Mouse (Mus musculus) embryonic facial prominence, embryonic 14.5 days (tissue): ENCODE results near the gene Afg3l1. TPM values are rescaled to one million over a fixed set of nuclear protein-coding genes. Genes with fewer than 3 reads are reported as not detected.

Experiments used
- ATAC-seq: fragments of 200-750 bp; cut with Nextera tagmentation; 2 replicates; pipeline ENCODE4 v1.8.0; 2017; ENCODE audit warnings: low read depth, moderate number of reproducible peaks, moderate TSS enrichment
- DNase-seq: peaks from one replicate; pipeline ENCODE4 v3.0.0-alpha.2; 2015; ENCODE audit warnings: low spot score
- H3K27ac ChIP-seq: fragments of 300-500 bp; sonication (generic); replicated peaks from 2 replicates; pipeline ENCODE4 v1.5.1; 2014; ENCODE audit warnings: low read depth, mild to moderate bottlenecking, low read length, moderate library complexity
- H3K27me3 ChIP-seq: fragments of 300-500 bp; sonication (generic); replicated peaks from 2 replicates; pipeline ENCODE4 v1.6.1; 2014; ENCODE audit warnings: low read length; ENCODE audit not compliant: control insufficient read depth, insufficient read depth
- H3K36me3 ChIP-seq: fragments of 300-500 bp; sonication (generic); 2 replicates; pipeline ENCODE4 v1.6.1; 2014; ENCODE audit warnings: low read length, mixed read lengths; ENCODE audit not compliant: control insufficient read depth, insufficient read depth
- H3K4me1 ChIP-seq: fragments of 300-500 bp; sonication (generic); 2 replicates; pipeline ENCODE4 v1.6.1; 2014; ENCODE audit warnings: antibody characterized with exemption, low read length; ENCODE audit not compliant: control insufficient read depth, insufficient read depth
- H3K4me2 ChIP-seq: fragments of 300-500 bp; sonication (generic); 2 replicates; pipeline ENCODE4 v1.6.1; 2014; ENCODE audit warnings: low read depth, mild to moderate bottlenecking, low read length, moderate library complexity, mixed read lengths
- H3K4me3 ChIP-seq: fragments of 300-500 bp; sonication (generic); 2 replicates; pipeline ENCODE4 v1.5.1; 2014; ENCODE audit warnings: low read depth, mild to moderate bottlenecking, low read length
- H3K9ac ChIP-seq: fragments of 300-500 bp; sonication (generic); 2 replicates; pipeline ENCODE4 v1.6.1; 2014; ENCODE audit warnings: low read depth, mild to moderate bottlenecking, low read length, moderate library complexity, mixed read lengths
- H3K9me3 ChIP-seq: fragments of 300-500 bp; sonication (generic); 2 replicates; pipeline ENCODE4 v1.6.1; 2016; ENCODE audit warnings: low read length; ENCODE audit not compliant: control insufficient read depth
- WGBS: fragments of 180-500 bp; shearing (Covaris S2); extraction: QIAGEN DNeasy Blood & Tissue Kit; methylation state at CpG from one replicate; pipeline ENCODE4 v1.1.7; 2014; 5-methylcytosine and 5-hydroxymethylcytosine counted together
- polyA plus RNA-seq: library from polyadenylated mRNA; unstranded; fragments of >200 nt; fragmentation: Nextera tagmentation; extraction: Ambion mirVana; gene quantifications from 2 replicates; pipeline ENCODE4 v1.2.1, GENCODE M21; 2014

The Afg3l1 gene
- polyA plus RNA-seq, 1 experiment from 2014 or later = 33.5 TPM

DNA sequence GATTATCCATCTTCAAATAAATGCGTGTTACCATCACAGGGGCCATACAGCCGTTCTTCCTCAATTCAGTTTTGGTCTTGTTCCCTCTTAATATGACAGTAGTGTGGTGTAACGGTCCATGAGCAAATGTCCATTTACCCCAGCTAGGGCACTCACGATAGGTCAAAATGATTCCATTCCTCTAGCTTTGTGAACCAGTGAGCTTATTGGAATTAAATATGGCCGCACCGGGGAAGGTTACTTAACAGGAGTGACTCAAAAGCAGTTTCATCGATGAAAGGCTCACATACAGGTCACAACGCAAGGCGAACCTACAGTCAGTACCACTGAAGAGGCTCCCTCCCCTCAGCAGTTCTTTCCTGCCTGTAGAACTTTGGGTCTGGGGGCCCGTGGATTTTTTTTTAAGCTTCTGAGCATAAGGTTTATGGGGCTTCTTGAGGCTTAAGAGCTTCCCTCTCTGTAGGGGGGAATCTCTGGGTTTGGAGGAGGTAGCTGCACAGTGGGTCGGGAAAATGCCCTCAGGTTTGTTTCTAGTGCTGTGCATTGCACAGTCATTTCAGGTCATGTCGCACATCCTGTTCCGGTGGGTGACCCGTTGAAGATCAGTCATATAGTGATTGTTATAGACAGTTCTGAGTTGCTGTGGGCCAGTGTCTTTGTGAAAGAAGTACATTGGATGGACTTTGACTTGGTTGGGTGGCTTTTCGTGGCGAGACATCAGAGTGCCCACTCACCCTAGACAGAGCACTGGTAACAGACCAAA lies 934 bp downstream of the Afg3l1 start:
- ATAC-seq = no peak
- peak; percentile 11 for DNase-seq
- peak overlapping the region; percentile 90 for H3K4me3 ChIP-seq
- peak overlapping the region; percentile 84 for H3K9ac ChIP-seq
- peak overlapping the region; percentile 93 for H3K27ac ChIP-seq
- H3K4me2 ChIP-seq = peak overlapping the region; percentile 79
- H3K4me1 ChIP-seq = peaks cover 14% of the 10 kb centered on the region
- peaks cover 29% of the 10 kb centered on the region for H3K36me3 ChIP-seq
- no peaks in the 10 kb centered on the region for H3K27me3 ChIP-seq
- WGBS = 32% methylated on average over 16 of the region's 16 CpGs
- H3K9me3 ChIP-seq = no peaks in the 10 kb centered on the region

DNA sequence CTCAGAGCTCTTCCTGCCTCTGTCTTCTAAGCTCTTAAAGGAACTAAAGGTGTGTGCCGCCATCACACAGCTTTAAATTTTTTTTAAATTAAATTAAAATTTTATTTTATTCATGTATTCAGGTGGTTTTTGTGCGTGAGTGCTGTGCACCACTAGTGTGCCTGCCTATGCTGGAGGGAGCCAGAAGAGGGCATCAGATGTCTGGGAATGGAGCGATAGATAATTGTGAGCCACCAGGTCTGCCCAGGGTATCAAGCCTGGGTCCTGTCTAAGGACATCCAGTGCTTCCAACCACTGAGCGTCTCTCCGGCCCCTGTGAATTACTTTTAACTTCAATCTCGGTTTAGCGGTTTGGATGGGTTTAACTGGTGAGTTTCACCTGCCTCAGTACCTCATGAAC lies 4.9 kb downstream of the Afg3l1 start:
- H3K27me3 ChIP-seq = no peaks in the 10 kb centered on the region
- no peaks in the 10 kb centered on the region for H3K9me3 ChIP-seq
- H3K4me3 ChIP-seq = no peak overlapping the region
- H3K9ac ChIP-seq = no peak overlapping the region
- ATAC-seq = no peak
- DNase-seq = no peak
- 93% methylated on average over 7 of the region's 7 CpGs for WGBS
- H3K27ac ChIP-seq = no peak overlapping the region
- peaks cover 8% of the 10 kb centered on the region; the same call in 1 of the 2 replicates for H3K4me1 ChIP-seq
- H3K36me3 ChIP-seq = peaks cover 60% of the 10 kb centered on the region
- no peak overlapping the region for H3K4me2 ChIP-seq

GRCm38 (mm10) chr8:123491280-123492075 lies 13.8 kb downstream of the Afg3l1 start:
- Histone ChIP-seq H3K9ac (no peak overlapping the region), H3K27me3 (no peaks in the 10 kb centered on the region), H3K36me3 (peaks cover 98% of the 10 kb centered on the region), H3K4me3 (no peak overlapping the region), H3K4me2 (no peak overlapping the region), H3K4me1 (no peaks in the 10 kb centered on the region), H3K9me3 (no peaks in the 10 kb centered on the region), H3K27ac (no peak overlapping the region)
- ATAC-seq (no peak), DNase-seq (no peak)
- WGBS = 95% methylated on average over 15 of the region's 15 CpGs

- 94% methylated on average over 9 of the region's 9 CpGs for WGBS
- peaks cover 97% of the 10 kb centered on the region for H3K36me3 ChIP-seq
- no peak for DNase-seq
- no peak overlapping the region for H3K4me2 ChIP-seq
- no peaks in the 10 kb centered on the region for H3K9me3 ChIP-seq
- H3K27me3 ChIP-seq = no peaks in the 10 kb centered on the region
- H3K4me1 ChIP-seq = no peaks in the 10 kb centered on the region
- ATAC-seq = no peak
- H3K27ac ChIP-seq = no peak overlapping the region
- no peak overlapping the region for H3K4me3 ChIP-seq
- H3K9ac ChIP-seq = no peak overlapping the region
These were observed 15.2 kb downstream of the Afg3l1 start for GRCm38 (mm10) chr8:123492898-123493297.

GRCm38 (mm10) chr8:123497699-123498098 lies 20.0 kb downstream of the Afg3l1 start:
- Histone ChIP-seq H3K9ac (no peak overlapping the region), H3K27me3 (no peaks in the 10 kb centered on the region), H3K4me3 (no peak overlapping the region), H3K9me3 (no peaks in the 10 kb centered on the region), H3K4me1 (no peaks in the 10 kb centered on the region), H3K36me3 (peaks cover 97% of the 10 kb centered on the region), H3K4me2 (no peak overlapping the region), H3K27ac (no peak overlapping the region)
- DNase-seq (no peak), ATAC-seq (no peak)
- 85% methylated on average over 4 of the region's 4 CpGs for WGBS

- WGBS = 91% methylated on average over 11 of the region's 11 CpGs
- Histone ChIP-seq H3K4me1 (no peaks in the 10 kb centered on the region), H3K36me3 (peaks cover 97% of the 10 kb centered on the region), H3K27me3 (no peaks in the 10 kb centered on the region), H3K4me3 (no peak overlapping the region), H3K9ac (no peak overlapping the region), H3K27ac (no peak overlapping the region), H3K4me2 (no peak overlapping the region), H3K9me3 (no peaks in the 10 kb centered on the region)
- ATAC-seq (no peak), DNase-seq (no peak)
These were observed 21.3 kb downstream of the Afg3l1 start for GRCm38 (mm10) chr8:123498963-123499362.

DNA sequence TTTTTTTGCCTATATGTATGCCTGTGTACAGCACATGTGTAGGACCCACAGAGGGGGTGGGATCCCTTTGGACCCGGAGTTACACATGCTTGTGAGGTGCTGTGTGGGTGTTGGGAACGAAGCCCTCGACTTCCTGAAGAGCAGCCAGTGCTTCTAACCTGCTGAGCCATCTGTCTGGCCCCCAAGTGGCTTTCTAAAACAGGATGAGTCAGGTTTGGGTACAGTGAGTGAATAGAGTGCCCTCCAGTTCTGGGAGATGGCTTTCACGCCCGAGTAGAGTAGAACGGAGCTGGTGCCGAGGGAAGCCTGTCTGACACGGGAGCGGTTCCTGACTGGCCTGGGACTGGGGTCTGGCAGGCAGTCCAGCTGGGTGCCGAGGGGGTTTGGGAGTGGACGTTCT lies 21.9 kb downstream of the Afg3l1 start:
- H3K4me2 ChIP-seq = no peak overlapping the region
- WGBS = 97% methylated on average over 11 of the region's 11 CpGs
- DNase-seq = no peak

DNA sequence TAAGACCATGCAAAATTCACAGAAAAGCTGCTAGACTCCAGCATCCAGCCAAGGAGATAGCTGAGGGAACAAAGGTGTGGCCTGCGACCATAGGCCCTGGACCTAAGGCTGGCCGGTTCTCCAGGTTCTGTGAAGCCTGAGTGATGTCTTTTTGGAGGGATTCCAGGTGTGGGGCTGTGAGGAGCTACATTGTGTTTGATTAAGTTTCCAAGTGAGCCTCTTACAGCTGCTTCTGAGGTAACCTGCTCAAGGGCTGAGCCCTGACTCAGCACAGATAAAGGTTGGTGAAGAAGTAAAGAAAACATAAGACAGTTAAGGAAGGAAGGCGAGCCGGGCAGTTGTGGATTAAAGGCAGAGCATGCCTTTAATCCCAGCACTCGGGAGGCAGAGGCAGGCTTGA lies 24.5 kb downstream of the Afg3l1 start:
- whole genome bisulfite sequencing = 93% methylated on average over 5 of the region's 5 CpGs
- Histone ChIP-seq H3K36me3 (peaks cover 95% of the 10 kb centered on the region), H3K27ac (no peak overlapping the region), H3K4me3 (no peak overlapping the region), H3K4me2 (no peak overlapping the region), H3K9ac (no peak overlapping the region), H3K4me1 (no peaks in the 10 kb centered on the region), H3K27me3 (no peaks in the 10 kb centered on the region), H3K9me3 (no peaks in the 10 kb centered on the region)
- ATAC-seq (no peak), DNase-seq (no peak)

More for the DNA sequence above, 21.9 kb downstream of the Afg3l1 start:
- no peak overlapping the region for H3K9ac ChIP-seq
- ATAC-seq = no peak
- H3K36me3 ChIP-seq = peaks cover 97% of the 10 kb centered on the region
- H3K4me1 ChIP-seq = no peaks in the 10 kb centered on the region
- no peak overlapping the region for H3K4me3 ChIP-seq
- no peaks in the 10 kb centered on the region for H3K27me3 ChIP-seq
- no peak overlapping the region for H3K27ac ChIP-seq
- H3K9me3 ChIP-seq = no peaks in the 10 kb centered on the region
